Mouse (Mus musculus): ENCODE measurements around the gene Zfp52. TPM values are rescaled to one million over a fixed set of nuclear protein-coding genes. Genes with fewer than 3 reads are reported as not detected.

Zfp52 gene
- polyA plus RNA-seq, 1 experiment, result 0.73 TPM

DNA sequence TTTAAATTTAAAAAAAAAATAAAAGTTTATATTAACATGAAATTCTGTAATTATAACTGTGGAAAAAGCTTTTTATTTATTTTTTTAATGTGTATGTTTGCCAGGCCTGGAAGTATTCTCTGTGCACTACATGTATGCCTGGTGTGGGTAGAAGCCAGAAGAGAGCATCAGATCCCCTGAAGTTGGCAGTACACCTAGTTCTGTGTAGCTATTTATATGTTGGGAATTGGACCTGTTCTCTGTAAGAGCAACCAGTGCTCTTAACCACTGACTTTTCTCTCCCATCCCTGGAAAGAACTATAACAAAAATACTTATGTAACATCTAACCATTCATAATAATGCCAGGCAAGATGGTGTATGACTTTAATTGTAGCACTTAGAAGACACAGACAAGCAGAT lies 25.6 kb upstream of the Zfp52 start:
- H3K27ac ChIP-seq (ENCODE audit: control insufficient read depth, insufficient read depth, low read length), result no peak overlapping the region
- no peak overlapping the region for H3K4me3 ChIP-seq (ENCODE audit: control insufficient read depth, insufficient read depth, low read length)
- no peaks in the 10 kb centered on the region for H3K4me1 ChIP-seq (replicated peaks; ENCODE audit: control insufficient read depth, insufficient read depth, low read length)
- DNase-seq, result no peak
- H3K36me3 ChIP-seq (ENCODE audit: control insufficient read depth, insufficient read depth, low read length), result peaks cover 10% of the 10 kb centered on the region
- no peaks in the 10 kb centered on the region for H3K27me3 ChIP-seq (ENCODE audit: control insufficient read depth, insufficient read depth, low read length)
- TF ChIP-seq POLR2A (IDR thresholded peaks at IDR 0.05; ENCODE audit: control insufficient read depth, extremely low read depth, insufficient read depth, low read length, poor library complexity) (no peak), CTCF (IDR thresholded peaks at IDR 0.05; ENCODE audit: borderline replicate concordance, control insufficient read depth, extremely low read depth, insufficient read depth, low read length, poor library complexity) (no peak)

DNA sequence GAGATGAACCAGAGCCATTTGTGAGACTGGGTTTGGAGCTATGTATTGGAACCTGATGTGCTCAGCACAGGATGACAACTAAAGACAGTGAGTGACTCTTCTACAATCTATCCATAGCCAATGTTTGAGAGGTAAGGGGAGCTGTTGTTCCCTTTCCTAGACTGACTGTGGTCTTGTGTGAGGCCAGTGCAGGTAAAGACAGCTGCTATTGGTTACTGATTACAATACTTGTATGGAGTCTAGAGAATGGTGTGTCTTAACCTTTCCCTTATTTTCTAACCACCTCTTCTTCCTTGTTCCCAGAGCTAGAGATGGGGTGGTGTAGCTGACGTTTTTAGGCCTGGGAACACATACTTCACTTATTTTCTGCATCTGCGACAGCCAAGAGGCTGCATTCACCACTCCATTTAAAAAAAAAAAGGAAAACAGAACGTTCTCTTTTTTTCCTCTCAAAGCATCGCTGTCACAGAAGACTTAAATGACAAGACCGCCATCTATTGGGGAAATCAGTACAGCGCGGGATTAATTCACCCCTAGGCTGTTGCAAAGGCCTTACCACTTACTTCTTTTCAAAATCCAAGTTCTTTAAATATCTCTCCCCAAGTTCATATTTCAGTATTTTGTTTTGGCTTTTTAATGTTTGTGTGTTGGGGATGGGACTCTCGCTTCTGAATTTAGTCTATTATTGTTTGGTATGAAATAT lies 19.8 kb upstream of the Zfp52 start:
- 2% methylated on average over 8 of the region's 8 CpGs for WGBS
- Histone ChIP-seq H3K4me1 (replicated peaks; ENCODE audit: control insufficient read depth, insufficient read depth, low read length) (no peaks in the 10 kb centered on the region), H3K27me3 (ENCODE audit: control insufficient read depth, insufficient read depth, low read length) (no peaks in the 10 kb centered on the region), H3K27ac (ENCODE audit: control insufficient read depth, insufficient read depth, low read length) (no peak overlapping the region), H3K36me3 (ENCODE audit: control insufficient read depth, insufficient read depth, low read length) (no peaks in the 10 kb centered on the region), H3K4me3 (ENCODE audit: control insufficient read depth, insufficient read depth, low read length) (no peak overlapping the region)
- no peak for TF ChIP-seq CTCF (IDR thresholded peaks at IDR 0.05; ENCODE audit: borderline replicate concordance, control insufficient read depth, extremely low read depth, insufficient read depth, low read length, poor library complexity)
- TF ChIP-seq POLR2A (IDR thresholded peaks at IDR 0.05; ENCODE audit: control insufficient read depth, extremely low read depth, insufficient read depth, low read length, poor library complexity), result no peak
- peak; percentile 62 for DNase-seq

DNA sequence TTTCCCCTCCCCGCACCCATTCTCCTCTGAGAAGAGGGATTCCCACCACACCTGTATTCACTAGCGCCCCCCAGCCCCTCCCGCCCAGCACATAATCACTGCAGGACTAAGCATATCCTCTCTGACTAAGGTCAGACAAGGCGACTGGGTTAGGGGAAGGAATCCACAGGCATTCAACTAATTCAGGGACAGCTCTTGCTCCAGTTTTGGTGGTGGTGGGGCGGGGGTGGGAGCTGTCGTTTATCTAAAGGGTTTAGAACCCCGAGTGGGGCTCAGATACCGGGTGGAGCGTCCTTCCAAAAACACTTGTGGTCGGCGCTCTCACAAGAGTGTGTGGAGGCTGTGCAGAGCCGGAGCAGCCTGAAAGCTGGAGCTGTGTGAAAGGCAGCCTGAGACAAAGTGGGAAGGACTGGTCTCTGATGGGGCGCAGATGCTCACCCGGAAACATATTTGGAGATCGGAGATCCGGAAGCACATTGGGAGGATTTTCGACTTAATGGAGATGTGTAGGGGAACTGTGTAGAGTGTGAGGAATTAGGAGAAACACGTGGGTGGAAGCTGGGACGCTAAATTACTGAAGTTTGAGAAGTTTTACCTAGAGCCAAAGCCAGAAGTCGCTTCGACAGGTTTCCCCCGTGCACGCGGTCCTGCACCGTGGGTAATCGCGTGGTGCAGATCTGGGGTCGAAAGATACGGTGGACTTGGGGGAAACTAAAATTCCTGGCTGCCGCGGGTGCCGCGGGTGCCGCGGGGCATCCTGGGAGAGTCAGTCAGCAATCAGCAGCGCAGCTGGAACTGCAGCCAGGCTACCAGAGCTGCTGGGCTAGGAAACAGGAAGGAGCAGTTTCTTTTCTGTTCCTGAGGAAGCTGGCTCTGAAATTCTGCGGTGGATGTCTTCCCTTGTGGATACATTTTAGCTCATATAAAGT lies 18.9 kb upstream of the Zfp52 start:
- H3K27ac ChIP-seq (ENCODE audit: control insufficient read depth, insufficient read depth, low read length), result peak overlapping the region; percentile 65
- 1% methylated on average over 37 of the region's 37 CpGs for WGBS

DNA sequence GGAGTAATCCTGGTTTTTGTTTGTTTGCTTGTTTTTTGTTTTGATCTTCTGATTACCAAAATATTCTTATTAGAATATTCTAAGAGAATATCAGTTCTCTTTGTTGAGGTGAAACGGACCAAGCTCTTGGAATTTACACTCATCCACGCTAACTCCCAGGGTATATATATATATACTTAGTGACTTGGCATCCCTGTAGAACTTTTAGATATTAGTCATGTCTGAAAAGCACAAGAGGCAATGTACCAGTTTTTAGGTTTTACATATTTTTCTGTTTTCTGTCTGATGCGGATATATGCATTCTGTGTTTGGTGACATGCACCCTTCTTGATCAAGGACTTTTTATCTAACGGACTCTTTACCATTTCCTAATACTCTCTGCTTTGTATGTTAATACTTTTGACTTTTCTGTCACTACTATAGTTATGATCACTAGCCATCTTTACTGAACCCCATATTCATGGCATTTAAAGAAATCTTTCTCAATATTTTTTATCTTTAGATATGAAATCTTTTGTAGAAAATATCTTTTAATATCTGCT lies 18.1 kb upstream of the Zfp52 start:
- H3K27ac ChIP-seq (ENCODE audit: control insufficient read depth, insufficient read depth, low read length), result no peak overlapping the region
- no peaks in the 10 kb centered on the region for H3K36me3 ChIP-seq (ENCODE audit: control insufficient read depth, insufficient read depth, low read length)
- no peaks in the 10 kb centered on the region for H3K27me3 ChIP-seq (ENCODE audit: control insufficient read depth, insufficient read depth, low read length)
- no peak for DNase-seq
- no peak for TF ChIP-seq POLR2A (IDR thresholded peaks at IDR 0.05; ENCODE audit: control insufficient read depth, extremely low read depth, insufficient read depth, low read length, poor library complexity)
- TF ChIP-seq CTCF (IDR thresholded peaks at IDR 0.05; ENCODE audit: borderline replicate concordance, control insufficient read depth, extremely low read depth, insufficient read depth, low read length, poor library complexity), result no peak
- H3K4me3 ChIP-seq (ENCODE audit: control insufficient read depth, insufficient read depth, low read length), result no peak overlapping the region
- 25% methylated on average over 4 of the region's 4 CpGs for WGBS
- H3K4me1 ChIP-seq (replicated peaks; ENCODE audit: control insufficient read depth, insufficient read depth, low read length), result no peaks in the 10 kb centered on the region

More for the DNA sequence above, 18.9 kb upstream of the Zfp52 start:
- no peaks in the 10 kb centered on the region for H3K36me3 ChIP-seq (ENCODE audit: control insufficient read depth, insufficient read depth, low read length)
- peak overlapping the region; percentile 54 for H3K4me3 ChIP-seq (ENCODE audit: control insufficient read depth, insufficient read depth, low read length)
- H3K27me3 ChIP-seq (ENCODE audit: control insufficient read depth, insufficient read depth, low read length), result no peaks in the 10 kb centered on the region
- H3K4me1 ChIP-seq (replicated peaks; ENCODE audit: control insufficient read depth, insufficient read depth, low read length), result no peaks in the 10 kb centered on the region
- TF ChIP-seq POLR2A (IDR thresholded peaks at IDR 0.05; ENCODE audit: control insufficient read depth, extremely low read depth, insufficient read depth, low read length, poor library complexity) (no peak), CTCF (IDR thresholded peaks at IDR 0.05; ENCODE audit: borderline replicate concordance, control insufficient read depth, extremely low read depth, insufficient read depth, low read length, poor library complexity) (no peak)
- peak; percentile 60 for DNase-seq

DNA sequence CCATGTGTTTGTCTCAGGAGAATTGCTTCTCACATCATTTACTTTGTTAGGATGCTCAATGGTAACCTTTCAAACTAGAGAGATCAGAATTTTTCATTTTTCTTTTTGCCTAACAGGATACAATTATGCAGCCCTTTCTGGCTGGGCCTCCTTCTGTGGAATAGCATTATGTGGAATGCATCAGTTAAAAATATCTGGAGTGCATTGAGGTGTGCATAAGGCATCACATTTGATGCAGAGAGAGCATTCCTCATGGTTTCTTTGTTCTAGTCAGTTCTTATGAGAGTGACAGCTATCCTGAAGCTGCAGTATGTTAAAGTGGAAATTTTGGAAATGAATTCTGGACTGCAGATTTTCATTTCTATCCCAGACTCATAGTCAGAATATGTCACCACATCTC lies 9.1 kb upstream of the Zfp52 start:
- no peak overlapping the region for H3K4me3 ChIP-seq (ENCODE audit: control insufficient read depth, insufficient read depth, low read length)
- H3K27ac ChIP-seq (ENCODE audit: control insufficient read depth, insufficient read depth, low read length), result no peak overlapping the region
- H3K36me3 ChIP-seq (ENCODE audit: control insufficient read depth, insufficient read depth, low read length), result no peaks in the 10 kb centered on the region
- no peak for DNase-seq
- H3K4me1 ChIP-seq (replicated peaks; ENCODE audit: control insufficient read depth, insufficient read depth, low read length), result no peaks in the 10 kb centered on the region
- no peaks in the 10 kb centered on the region for H3K27me3 ChIP-seq (ENCODE audit: control insufficient read depth, insufficient read depth, low read length)
- TF ChIP-seq POLR2A (IDR thresholded peaks at IDR 0.05; ENCODE audit: control insufficient read depth, extremely low read depth, insufficient read depth, low read length, poor library complexity), result no peak
- no peak for TF ChIP-seq CTCF (IDR thresholded peaks at IDR 0.05; ENCODE audit: borderline replicate concordance, control insufficient read depth, extremely low read depth, insufficient read depth, low read length, poor library complexity)

DNA sequence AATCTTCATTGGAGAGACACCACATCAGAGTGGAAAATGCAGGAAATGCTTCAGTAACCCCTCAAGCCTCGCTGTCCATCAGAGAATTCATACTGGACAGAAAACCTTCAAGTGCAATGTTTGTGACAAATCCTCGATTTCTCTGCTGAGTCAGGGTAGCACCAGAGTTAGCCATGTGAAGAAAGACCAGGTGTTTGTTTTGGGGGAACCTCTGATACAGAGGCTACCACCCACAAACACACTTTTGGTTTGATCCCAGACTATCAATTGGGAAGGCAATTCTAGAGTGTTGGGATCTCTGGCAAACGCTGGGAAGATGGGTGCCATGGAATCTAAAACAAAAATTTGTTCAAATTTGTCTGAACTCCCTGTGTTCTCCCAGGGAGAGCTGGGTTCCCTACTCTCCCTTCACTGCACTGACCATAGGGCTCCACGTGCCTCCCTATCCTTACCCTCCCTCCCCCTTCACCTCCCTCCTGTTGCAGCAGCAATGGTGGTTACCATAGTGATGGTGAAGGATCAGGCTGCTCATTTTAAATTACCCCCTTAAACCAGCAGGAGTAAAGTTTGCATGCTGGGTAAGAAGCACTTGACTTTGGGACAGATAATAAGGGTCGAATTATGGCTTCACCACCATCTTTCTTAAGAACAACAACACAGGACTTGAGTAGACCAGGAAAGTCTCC lies 4.6 kb upstream of the Zfp52 start:
- TF ChIP-seq CTCF (IDR thresholded peaks at IDR 0.05; ENCODE audit: borderline replicate concordance, control insufficient read depth, extremely low read depth, insufficient read depth, low read length, poor library complexity) (no peak), POLR2A (IDR thresholded peaks at IDR 0.05; ENCODE audit: control insufficient read depth, extremely low read depth, insufficient read depth, low read length, poor library complexity) (no peak)
- 91% methylated on average over 5 of the region's 5 CpGs for WGBS
- H3K4me1 ChIP-seq (replicated peaks; ENCODE audit: control insufficient read depth, insufficient read depth, low read length), result peaks cover 16% of the 10 kb centered on the region
- H3K27me3 ChIP-seq (ENCODE audit: control insufficient read depth, insufficient read depth, low read length), result no peaks in the 10 kb centered on the region
- H3K27ac ChIP-seq (ENCODE audit: control insufficient read depth, insufficient read depth, low read length), result no peak overlapping the region
- H3K36me3 ChIP-seq (ENCODE audit: control insufficient read depth, insufficient read depth, low read length), result no peaks in the 10 kb centered on the region
- DNase-seq, result no peak
- no peak overlapping the region for H3K4me3 ChIP-seq (ENCODE audit: control insufficient read depth, insufficient read depth, low read length)
